11 mouse cellular contexts compared by ENCODE assay signal in genomic region chr5:120135823-120136222, GRCm38 (mm10). TPM values are rescaled to one million over a fixed set of nuclear protein-coding genes. Genes with fewer than 3 reads are reported as not detected.
A peak's percentile ranks its signal among the peaks of the same experiment; 100 is the strongest.
DNase-seq lines count a peak whose midpoint lies in the region; ATAC-seq and TF ChIP-seq lines count a peak whose summit lies in the region.
"Had no signal": no experiment of that assay in that cellular context is flagged by ENCODE, and none has a peak within 500 bp of the region (broad histone marks: within the 10 kb centered on the region; RNA-seq: fewer than 3 reads in every experiment).

No protein-coding gene starts in this region.

- no peak for TF ChIP-seq CTCF in lung, embryonic 14.5 days (IDR thresholded peaks at IDR 0.05; ENCODE audit: low read depth)

- peaks cover 34% of the 10 kb centered on the region for H3K36me3 ChIP-seq in lung, embryonic 14.5 days (ENCODE audit: insufficient read depth)
- peaks cover 37% of the 10 kb centered on the region for H3K36me3 ChIP-seq in embryonic facial prominence, embryonic 12.5 days
- peaks cover 22% of the 10 kb centered on the region for H3K36me3 ChIP-seq in midbrain, embryonic 13.5 days
- H3K36me3 ChIP-seq: forebrain, embryonic 15.5 days had no signal

- no peaks in the 10 kb centered on the region for H3K4me1 ChIP-seq in lung, embryonic 14.5 days (ENCODE audit: insufficient read depth)
- H3K4me1 ChIP-seq in embryonic facial prominence, embryonic 12.5 days = 0 out of 2 replicates have a peak, but pooled peaks cover 5% of the 10 kb centered on the region
- H3K4me1 ChIP-seq in midbrain, embryonic 13.5 days (replicated peaks) = peaks cover 18% of the 10 kb centered on the region

- no peak overlapping the region for H3K4me3 ChIP-seq in lung, embryonic 14.5 days (ENCODE audit: low read depth, low read length)
- no peak overlapping the region for H3K4me3 ChIP-seq in embryonic facial prominence, embryonic 12.5 days
- no peak overlapping the region for H3K4me3 ChIP-seq in midbrain, embryonic 13.5 days (replicated peaks)
- H3K4me3 ChIP-seq: forebrain, embryonic 15.5 days; myocyte had no signal

- 0 out of 2 replicates have a peak, but pooled peaks have one; percentile 4 for ATAC-seq in lung, embryonic 14.5 days (ENCODE audit: insufficient read depth)
- no peak for ATAC-seq in embryonic facial prominence, embryonic 12.5 days (ENCODE audit: insufficient number of reproducible peaks, insufficient read depth, low FRiP score, low TSS enrichment)
- ATAC-seq in midbrain, embryonic 13.5 days = peak; percentile 47
- ATAC-seq: forebrain, embryonic 15.5 days had no signal

- H3K4me2 ChIP-seq in lung, embryonic 14.5 days = 0 out of 2 replicates have a peak overlapping the region, but pooled peaks have one; percentile 15
- H3K4me2 ChIP-seq in embryonic facial prominence, embryonic 12.5 days (replicated peaks) = no peak overlapping the region
- H3K4me2 ChIP-seq in midbrain, embryonic 13.5 days (replicated peaks) = no peak overlapping the region
- H3K4me2 ChIP-seq: forebrain, embryonic 15.5 days had no signal

- no peaks in the 10 kb centered on the region for H3K27me3 ChIP-seq in lung, embryonic 14.5 days (ENCODE audit: insufficient read depth, low read length)
- H3K27me3 ChIP-seq in embryonic facial prominence, embryonic 12.5 days = no peaks in the 10 kb centered on the region
- H3K27me3 ChIP-seq in midbrain, embryonic 13.5 days = 0 out of 2 replicates have a peak, but pooled peaks cover 3% of the 10 kb centered on the region
- H3K27me3 ChIP-seq: forebrain, embryonic 15.5 days had no signal

- 56% methylated on average over 3 of the region's 3 CpGs for WGBS in lung, embryonic 14.5 days
- WGBS in embryonic facial prominence, embryonic 12.5 days = 78% methylated on average over 3 of the region's 3 CpGs
- 50% methylated on average over 3 of the region's 3 CpGs for WGBS in midbrain, embryonic 13.5 days

- H3K9me3 ChIP-seq in lung, embryonic 14.5 days (ENCODE audit: low read depth, low read length) = no peaks in the 10 kb centered on the region
- H3K9me3 ChIP-seq in embryonic facial prominence, embryonic 12.5 days = no peaks in the 10 kb centered on the region
- H3K9me3 ChIP-seq in midbrain, embryonic 13.5 days = no peaks in the 10 kb centered on the region
- H3K9me3 ChIP-seq: forebrain, embryonic 15.5 days had no signal

- H3K27ac ChIP-seq in lung, embryonic 14.5 days (ENCODE audit: low read depth) = no peak overlapping the region
- 0 out of 2 replicates have a peak overlapping the region, but pooled peaks have one; percentile 20 for H3K27ac ChIP-seq in embryonic facial prominence, embryonic 12.5 days
- peak overlapping the region; percentile 79 for H3K27ac ChIP-seq in midbrain, embryonic 13.5 days
- H3K27ac ChIP-seq: forebrain, embryonic 15.5 days had no signal

- H3K9ac ChIP-seq in lung, embryonic 14.5 days = no peak overlapping the region
- no peak overlapping the region for H3K9ac ChIP-seq in embryonic facial prominence, embryonic 12.5 days
- H3K9ac ChIP-seq in midbrain, embryonic 13.5 days (replicated peaks) = peak overlapping the region; percentile 36; the same call in 1 of the 2 replicates
- H3K9ac ChIP-seq: forebrain, embryonic 15.5 days had no signal

- DNase-seq in lung, embryonic 14.5 days = no peak
- DNase-seq in lung, postnatal 36 days = no peak
- DNase-seq in liver = peak; percentile 56
- no peak for DNase-seq in B cell, adult 2 months
- DNase-seq in thymus, postnatal 25 days = no peak
- DNase-seq: kidney, postnatal 14 days; lung, adult 18-20 months had no signal

RNA-seq across cellular contexts. Expression of gene Rbm19, which starts 19.6 kb away (rescaled TPM):
- polyA plus RNA-seq in lung, embryonic 14.5 days (2014; fragmentation: Nextera tagmentation; extraction: Ambion mirVana) = 23.0 and 26.9 TPM in 2 replicates
- polyA plus RNA-seq in embryonic facial prominence, embryonic 12.5 days (2016; fragmentation: Nextera tagmentation; extraction: Ambion mirVana) = 27.7 and 32.5 TPM in 2 replicates
- polyA plus RNA-seq in midbrain, embryonic 13.5 days (2015; fragmentation: Nextera tagmentation; extraction: Ambion mirVana) = 18.8 and 19.1 TPM in 2 replicates
